Mouse (Mus musculus): ENCODE results near the gene Grxcr1. TPM values are rescaled to one million over a fixed set of nuclear protein-coding genes. Genes with fewer than 3 reads are reported as not detected.

Gene Grxcr1
- polyA plus RNA-seq, 1 experiment from 2014 or later, result not detected

DNA sequence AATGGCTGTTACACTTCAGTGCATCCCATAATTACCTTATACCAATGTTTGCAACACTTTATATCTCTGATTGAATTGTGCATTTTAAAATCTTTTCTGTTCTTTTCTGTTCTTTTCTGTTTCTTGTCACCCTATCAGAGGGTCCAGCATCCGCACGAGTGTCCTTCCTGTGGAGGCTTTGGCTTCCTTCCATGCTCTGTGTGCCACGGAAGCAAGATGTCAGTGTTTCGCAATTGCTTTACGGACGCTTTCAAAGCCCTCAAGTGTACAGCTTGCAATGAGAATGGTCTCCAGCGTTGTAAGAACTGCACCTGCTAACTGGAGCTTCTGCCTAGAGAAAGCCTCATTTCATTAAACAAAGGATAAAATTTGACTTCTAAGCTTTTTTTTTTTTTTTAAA, 134.3 kb downstream of the Grxcr1 start:
- WGBS, result 83% methylated on average over 7 of the region's 7 CpGs
- H3K36me3 ChIP-seq (replicated peaks), result no peaks in the 10 kb centered on the region
- H3K4me1 ChIP-seq, result no peaks in the 10 kb centered on the region
- ATAC-seq (replicated peaks), result no peak
- no peaks in the 10 kb centered on the region for H3K9me3 ChIP-seq
- H3K9ac ChIP-seq, result no peak overlapping the region
- no peak overlapping the region for H3K27ac ChIP-seq
- no peak overlapping the region for H3K4me3 ChIP-seq
- H3K4me2 ChIP-seq, result no peak overlapping the region
- no peaks in the 10 kb centered on the region for H3K27me3 ChIP-seq (replicated peaks)

Other genes starting within 250 kb of the Grxcr1 start
- 46.2 and 53.6 TPM in 2 replicates for gene Atp8a1, start 184.4 kb upstream of the Grxcr1 start, polyA plus RNA-seq (2015; fragmentation: Nextera tagmentation; extraction: Ambion mirVana)
- gene Gm5108, start 90.2 kb upstream of the Grxcr1 start, polyA plus RNA-seq (2015; fragmentation: Nextera tagmentation; extraction: Ambion mirVana), result not detected in 2 replicates
- gene Gm21905, start 85.4 kb upstream of the Grxcr1 start, polyA plus RNA-seq (2015; fragmentation: Nextera tagmentation; extraction: Ambion mirVana), result not detected in 2 replicates